Mouse (Mus musculus) MEL (cell line): ENCODE measurements at regions not wholly inside any gene's neighbourhood (a gene's known extent, or its start where the extent isn't known, plus 50 kb on each side); places are given as distances from the start of the nearest gene placed in this dataset.

Source experiments
- DNase-seq: peaks from one replicate; pipeline ENCODE4 v3.0.0; 2011; ENCODE audit warnings: low read depth, low spot score
- H3K27ac ChIP-seq: 2 replicates; pipeline ENCODE4 v1.5.1; 2012; ENCODE audit warnings: low read depth, mild to moderate bottlenecking, control low read depth, low read length, moderate library complexity; ENCODE audit not compliant: control insufficient read depth
- H3K27me3 ChIP-seq, 2 experiments: fragments of 150-350 bp in 1 of 2; sonication (generic) in 1 of 2; 2 replicates each; pipeline ENCODE4 v1.6.1; 2012; ENCODE audit warnings: low read length in 2 of 2, mild to moderate bottlenecking in 2 of 2, improper control_type of control experiment in 1 of 2, moderate library complexity in 1 of 2; ENCODE audit not compliant: insufficient read depth in 2 of 2, control insufficient read depth in 1 of 2
- H3K36me3 ChIP-seq, 2 experiments: 2 replicates each; pipeline ENCODE4 v1.6.1; 2012 to 2014; ENCODE audit warnings: low read length in 2 of 2, improper control_type of control experiment in 1 of 2, inconsistent platforms in 1 of 2, mild to moderate bottlenecking in 1 of 2; ENCODE audit not compliant: insufficient read depth in 2 of 2, control insufficient read depth in 1 of 2
- H3K4me1 ChIP-seq, 2 experiments: fragments of 150-350 bp in 1 of 2; sonication (generic) in 1 of 2; 2 replicates each; pipeline ENCODE4 v1.6.1; 2012; ENCODE audit warnings: low read length in 2 of 2, improper control_type of control experiment in 1 of 2, mild to moderate bottlenecking in 1 of 2; ENCODE audit not compliant: insufficient read depth in 2 of 2, control insufficient read depth in 1 of 2
- H3K4me3 ChIP-seq, 2 experiments: fragments of 150-350 bp in 1 of 2; sonication (generic) in 1 of 2; 2 replicates each; pipeline ENCODE4 v1.5.1; 2012; ENCODE audit warnings: low read depth in 2 of 2, low read length in 2 of 2, mild to moderate bottlenecking in 2 of 2, moderate library complexity in 2 of 2, control low read depth in 1 of 2, improper control_type of control experiment in 1 of 2; ENCODE audit not compliant: control insufficient read depth in 1 of 2, insufficient read depth in 1 of 2
- H3K79me2 ChIP-seq: 2 replicates; pipeline ENCODE4 v1.6.1; 2012; ENCODE audit warnings: mild to moderate bottlenecking, low read length, moderate library complexity; ENCODE audit not compliant: control insufficient read depth, poor library complexity, insufficient read depth
- H3K9ac ChIP-seq: 2 replicates; pipeline ENCODE4 v1.6.1; 2012; ENCODE audit warnings: low read depth, mild to moderate bottlenecking, control low read depth, low read length, moderate library complexity; ENCODE audit not compliant: control insufficient read depth, poor library complexity, severe bottlenecking
- H3K9me3 ChIP-seq: fragments of 150-350 bp; sonication (generic); replicated peaks from 2 replicates; pipeline ENCODE4 v1.6.1; 2012; ENCODE audit warnings: mild to moderate bottlenecking, low read length, improper control_type of control experiment, moderate library complexity; ENCODE audit not compliant: insufficient read depth
- CTCF ChIP-seq, 3 experiments: IDR thresholded peaks in 2 of 3; conservative IDR thresholded peaks in 1 of 3; 2 replicates each; pipeline ENCODE4 v1.5.1; 2011 to 2012; ENCODE audit warnings: low read length in 3 of 3, low read depth in 2 of 3, mild to moderate bottlenecking in 2 of 3, improper control_type of control experiment in 1 of 3, inconsistent platforms in 1 of 3, mixed read lengths in 1 of 3, moderate library complexity in 1 of 3; ENCODE audit not compliant: control insufficient read depth in 1 of 3, insufficient read depth in 1 of 3, poor library complexity in 1 of 3, severe bottlenecking in 1 of 3
- ETS1 ChIP-seq: IDR thresholded peaks from 2 replicates; pipeline ENCODE4 v1.6.1; 2012; ENCODE audit warnings: low read depth, mild to moderate bottlenecking, inconsistent platforms, low read length, improper control_type of control experiment, moderate library complexity
- GABPA ChIP-seq: IDR thresholded peaks from 2 replicates; pipeline ENCODE4 v1.6.1; 2012; ENCODE audit warnings: low read depth, mild to moderate bottlenecking, inconsistent platforms, low read length, improper control_type of control experiment, moderate library complexity
- GATA1 ChIP-seq: IDR thresholded peaks from 2 replicates; pipeline ENCODE4 v1.6.1; 2011; ENCODE audit warnings: low read depth, low read length, improper control_type of control experiment
- JUND ChIP-seq: IDR thresholded peaks from 2 replicates; pipeline ENCODE4 v1.6.1; 2011; ENCODE audit warnings: low read depth, mild to moderate bottlenecking, improper control_type of control experiment, low read length
- MAX ChIP-seq: IDR thresholded peaks from 2 replicates; pipeline ENCODE4 v1.6.1; 2011; ENCODE audit warnings: low read length, improper control_type of control experiment
- MAZ ChIP-seq: IDR thresholded peaks from 2 replicates; pipeline ENCODE4 v1.6.1; 2012; ENCODE audit warnings: low read depth, mild to moderate bottlenecking, inconsistent platforms, low read length, improper control_type of control experiment
- MEF2A ChIP-seq: IDR thresholded peaks from 2 replicates; pipeline ENCODE4 v1.6.1; 2014; ENCODE audit warnings: low read depth, mild to moderate bottlenecking, inconsistent platforms, low read length, improper control_type of control experiment; ENCODE audit not compliant: poor library complexity, insufficient replicate concordance, severe bottlenecking; ENCODE audit errors: extremely low read depth
- MXI1 ChIP-seq: IDR thresholded peaks from 2 replicates; pipeline ENCODE4 v1.6.1; 2011; ENCODE audit warnings: mild to moderate bottlenecking, low read depth, low read length, improper control_type of control experiment
- MYB ChIP-seq: IDR thresholded peaks from 2 replicates; pipeline ENCODE4 v1.6.1; 2011; ENCODE audit warnings: mild to moderate bottlenecking, low read depth, low read length, improper control_type of control experiment
- NELFE ChIP-seq: IDR thresholded peaks from 2 replicates; pipeline ENCODE4 v1.6.1; 2011; ENCODE audit warnings: low read depth, low read length, improper control_type of control experiment
- POLR2A ChIP-seq, 2 experiments: IDR thresholded peaks; 2 replicates each; pipeline ENCODE4 v1.6.1; 2011 to 2012; ENCODE audit warnings: low read length in 2 of 2, mild to moderate bottlenecking in 2 of 2, control low read depth in 1 of 2, improper control_type of control experiment in 1 of 2, low read depth in 1 of 2, moderate library complexity in 1 of 2; ENCODE audit not compliant: control insufficient read depth in 1 of 2, insufficient read depth in 1 of 2, poor library complexity in 1 of 2
- POLR2AphosphoS2 ChIP-seq: IDR thresholded peaks from 2 replicates; pipeline ENCODE4 v1.6.1; 2011; ENCODE audit warnings: low read length, improper control_type of control experiment
- POLR2AphosphoS5 ChIP-seq: IDR thresholded peaks from 2 replicates; pipeline ENCODE4 v1.6.1; 2012; ENCODE audit warnings: low read depth, borderline replicate concordance, mild to moderate bottlenecking, inconsistent platforms, low read length, moderate library complexity, mixed read lengths
- SMC3 ChIP-seq: IDR thresholded peaks from 2 replicates; pipeline ENCODE4 v1.6.1; 2011; ENCODE audit warnings: low read depth, low read length, improper control_type of control experiment
- TBP ChIP-seq: IDR thresholded peaks from 2 replicates; pipeline ENCODE4 v1.8.0; 2011; ENCODE audit warnings: low read depth, low read length, improper control_type of control experiment
- TCF12 ChIP-seq: IDR thresholded peaks from 2 replicates; pipeline ENCODE4 v1.6.1; 2014; ENCODE audit warnings: low read depth, mild to moderate bottlenecking, inconsistent platforms, low read length, improper control_type of control experiment, moderate library complexity
- UBTF ChIP-seq: IDR thresholded peaks from 2 replicates; pipeline ENCODE4 v1.6.1; 2012; ENCODE audit warnings: low read depth, mild to moderate bottlenecking, inconsistent platforms, low read length, improper control_type of control experiment, moderate library complexity, borderline replicate concordance; ENCODE audit not compliant: insufficient read depth
- ZC3H11A ChIP-seq: IDR thresholded peaks from 2 replicates; pipeline ENCODE4 v1.6.1; 2012; ENCODE audit warnings: low read depth, mild to moderate bottlenecking, inconsistent platforms, low read length, improper control_type of control experiment
- ZKSCAN1 ChIP-seq: IDR thresholded peaks from 2 replicates; pipeline ENCODE4 v1.6.1; 2012; ENCODE audit warnings: low read depth, mild to moderate bottlenecking, inconsistent platforms, low read length, improper control_type of control experiment, moderate library complexity
- ZNF384 ChIP-seq: IDR thresholded peaks from 2 replicates; pipeline ENCODE4 v1.6.1; 2012; ENCODE audit warnings: low read depth, mild to moderate bottlenecking, inconsistent platforms, low read length, improper control_type of control experiment

DNA sequence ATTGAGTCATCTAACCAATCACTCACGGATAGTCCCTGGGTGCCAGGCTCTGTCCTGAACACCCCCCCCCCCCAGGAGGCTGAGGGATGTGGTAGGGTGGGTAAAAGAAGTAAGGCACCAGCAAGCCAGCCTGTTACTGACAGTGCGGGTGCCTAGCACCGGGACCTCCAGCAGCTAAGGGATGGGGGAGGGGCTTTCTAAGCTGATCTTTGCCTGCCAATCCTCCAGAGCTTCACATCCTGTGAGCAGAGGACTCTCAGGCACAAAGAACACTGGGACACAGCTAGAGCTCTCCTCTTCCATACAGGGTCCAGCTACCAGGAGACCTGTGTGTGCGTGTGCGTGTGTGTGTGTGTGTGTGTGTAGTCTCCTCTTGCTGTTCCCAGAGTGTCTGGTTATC lies 215.9 kb downstream of the Matn1 start:
- TF ChIP-seq ZKSCAN1: no peak
- TF ChIP-seq MEF2A: no peak
- no peak for TF ChIP-seq SMC3
- no peak for TF ChIP-seq GABPA
- TF ChIP-seq UBTF: no peak
- TF ChIP-seq MYB: no peak
- no peak for TF ChIP-seq NELFE
- TF ChIP-seq, all 39 proteins: peak for 0
- Histone ChIP-seq H3K4me3 (no peak overlapping the region), H3K27ac (no peak overlapping the region), H3K79me2 (no peaks in the 10 kb centered on the region), H3K9ac (no peak overlapping the region), H3K9me3 (no peaks in the 10 kb centered on the region), H3K4me1 (no peaks in the 10 kb centered on the region), H3K36me3 (no peaks in the 10 kb centered on the region), H3K27me3 (no peaks in the 10 kb centered on the region)
- DNase-seq: no peak

DNA sequence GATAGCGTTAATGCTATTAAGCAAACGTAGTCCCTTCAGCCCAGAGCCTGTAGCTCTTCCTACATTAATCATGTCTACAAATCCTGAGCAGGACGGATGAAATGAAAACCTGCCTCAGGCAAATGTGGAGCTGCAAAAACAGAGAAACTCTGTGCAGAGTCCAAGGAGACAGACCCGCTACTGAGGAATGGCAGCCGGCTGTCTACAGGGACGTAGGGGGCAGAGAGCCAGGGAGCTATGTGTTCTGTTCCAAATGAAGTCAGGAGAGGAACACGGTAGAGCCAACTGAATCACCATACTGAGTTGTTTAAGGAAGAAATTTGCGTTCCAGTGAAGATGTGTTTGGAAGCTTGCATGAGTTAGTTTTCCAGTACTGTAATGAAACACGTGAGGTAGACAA lies 217.3 kb downstream of the Matn1 start:
- H3K9me3 ChIP-seq: no peaks in the 10 kb centered on the region
- DNase-seq: no peak
- no peaks in the 10 kb centered on the region for H3K79me2 ChIP-seq
- H3K27ac ChIP-seq: no peak overlapping the region
- H3K27me3 ChIP-seq: no peaks in the 10 kb centered on the region
- H3K4me1 ChIP-seq: no peaks in the 10 kb centered on the region
- no peak for TF ChIP-seq POLR2AphosphoS5
- TF ChIP-seq CTCF (IDR thresholded peaks at IDR 0.05 in 2 of 3, conservative IDR thresholded peaks at IDR 0.05 in 1 of 3; ENCODE audit: control insufficient read depth in 1 of 3, insufficient read depth in 1 of 3, low read depth in 2 of 3, low read length in 3 of 3, poor library complexity in 1 of 3, severe bottlenecking in 1 of 3): no peak
- TF ChIP-seq TCF12: no peak
- TF ChIP-seq POLR2AphosphoS2: no peak
- no peak for TF ChIP-seq MXI1
- no peak for TF ChIP-seq NELFE
- TF ChIP-seq JUND: no peak
- no peak for TF ChIP-seq POLR2A (IDR thresholded peaks at IDR 0.05; ENCODE audit: control insufficient read depth in 1 of 2, insufficient read depth in 1 of 2, low read depth in 1 of 2, low read length in 2 of 2, poor library complexity in 1 of 2)
- TF ChIP-seq ZC3H11A: no peak
- no peak for TF ChIP-seq TBP
- TF ChIP-seq ZKSCAN1: no peak
- no peak for TF ChIP-seq ZNF384
- no peak for TF ChIP-seq MEF2A
- TF ChIP-seq MAZ: no peak
- no peak for TF ChIP-seq ETS1
- TF ChIP-seq GATA1: no peak
- TF ChIP-seq MAX: no peak
- H3K4me3 ChIP-seq: no peak overlapping the region
- H3K36me3 ChIP-seq: no peaks in the 10 kb centered on the region
- H3K9ac ChIP-seq: no peak overlapping the region
